Mouse (Mus musculus) Patski (cell line): ENCODE results near the gene Usp42. TPM values are rescaled to one million over a fixed set of nuclear protein-coding genes. Genes with fewer than 3 reads are reported as not detected.
A peak's percentile ranks its signal among the peaks of the same experiment; 100 is the strongest.

Experiments
- ATAC-seq: fragments of 100-300 bp; one replicate; pipeline ENCODE4 v1.8.0; 2021
- CTCF ChIA-PET: fragments of 350-600 bp; sonication (Branson Sonifier 250); formaldehyde crosslinking; loops from one replicate; lab custom pipeline; 2022; ENCODE audit warnings: inconsistent platforms; lab: Charles Lee
- POLR2A ChIA-PET: fragments of 350-600 bp; sonication (Branson Sonifier 250); formaldehyde crosslinking; loops from one replicate; lab custom pipeline; 2022; ENCODE audit warnings: antibody characterized with exemption, inconsistent platforms; lab: Charles Lee
- DNase-seq: peaks from one replicate; pipeline ENCODE4 v3.0.0-alpha.2; 2011; ENCODE audit warnings: low read depth, low spot score
- H3K27me3 ChIP-seq: fragments of 371-371 bp; one replicate; pipeline ENCODE4 v1.5.1; 2021
- CTCF ChIP-seq: fragments of 100-300 bp; IDR thresholded peaks from one replicate; pipeline ENCODE4 v1.5.1; 2021
- in situ Hi-C: fragments of 300-500 bp; cut with MboI; formaldehyde crosslinking; loops from 3 replicates; pipeline ENCODE4 v1.11.1; 2018; ENCODE audit warnings: low pct_unique_long_range_greater_than_20kb, mixed read lengths
- polyA plus RNA-seq: library from polyadenylated mRNA; unstranded; gene quantifications from one replicate; pipeline ENCODE4 v1.2.3, GENCODE M21; 2021

Usp42 gene
- polyA plus RNA-seq, 1 experiment from 2014 or later, result 16.8 TPM

- no peak for TF ChIP-seq CTCF
- POLR2A ChIA-PET, result interaction anchor here (0.9 kb wide), 1 partner anchor 144 kb away, joined by 4 read pairs; no protein-coding TSS in a partner anchor
- in situ Hi-C loops, result no loop called here
- CTCF ChIA-PET, result interaction anchor here (0.7 to 11.9 kb wide), 13 partner anchors 8 to 150 kb away, joined by 3 to 86 read pairs (median 3); partner anchors contain the start of gene Usp42
- DNase-seq, result no peak
- no peak for ATAC-seq
- no peaks in the 10 kb centered on the region for H3K27me3 ChIP-seq
These were observed 19.9 kb downstream of the Usp42 start for GRCm38 (mm10) chr5:143712011-143712800.

- TF ChIP-seq CTCF, result no peak
- CTCF ChIA-PET, result interaction anchor here (0.5 to 11.9 kb wide), 17 partner anchors 9 to 152 kb away, joined by 3 to 86 read pairs (median 3); partner anchors contain the start of gene Usp42
- ATAC-seq, result peak; percentile 47
- POLR2A ChIA-PET, result interaction anchor here (0.9 kb wide), 1 partner anchor 143 kb away, joined by 4 read pairs; no protein-coding TSS in a partner anchor
- in situ Hi-C loops, result no loop called here
- DNase-seq, result peak; percentile 24
- H3K27me3 ChIP-seq, result no peaks in the 10 kb centered on the region
These were observed 20.8 kb downstream of the Usp42 start for GRCm38 (mm10) chr5:143711326-143711725.

GRCm38 (mm10) chr5:143706822-143707200 lies 25.3 kb downstream of the Usp42 start:
- POLR2A ChIA-PET, result interaction anchor here (0.9 kb wide), 1 partner anchor 138 kb away, joined by 3 read pairs; no protein-coding TSS in a partner anchor
- H3K27me3 ChIP-seq, result no peaks in the 10 kb centered on the region
- no peak for ATAC-seq

GRCm38 (mm10) chr5:143706030-143706821 lies 25.9 kb downstream of the Usp42 start:
- in situ Hi-C loops, result no loop called here
- ChIA-PET POLR2A (interaction anchor here (0.5 to 0.9 kb wide), 2 partner anchors 137 to 276 kb away, joined by 3 read pairs; no protein-coding TSS in a partner anchor), CTCF (interaction anchor here (1.5 to 11.9 kb wide), 3 partner anchors 11 to 137 kb away, joined by 4 to 86 read pairs (median 9); no protein-coding TSS in a partner anchor)
- DNase-seq (no peak), ATAC-seq (no peak)
- H3K27me3 ChIP-seq, result no peaks in the 10 kb centered on the region
- no peak for TF ChIP-seq CTCF

More at GRCm38 (mm10) chr5:143706822-143707200, 25.3 kb downstream of the Usp42 start:
- no peak for TF ChIP-seq CTCF
- CTCF ChIA-PET, result interaction anchor here (11.9 kb wide), 1 partner anchor 137 kb away, joined by 86 read pairs; no protein-coding TSS in a partner anchor
- no peak for DNase-seq
- in situ Hi-C loops, result no loop called here

DNA sequence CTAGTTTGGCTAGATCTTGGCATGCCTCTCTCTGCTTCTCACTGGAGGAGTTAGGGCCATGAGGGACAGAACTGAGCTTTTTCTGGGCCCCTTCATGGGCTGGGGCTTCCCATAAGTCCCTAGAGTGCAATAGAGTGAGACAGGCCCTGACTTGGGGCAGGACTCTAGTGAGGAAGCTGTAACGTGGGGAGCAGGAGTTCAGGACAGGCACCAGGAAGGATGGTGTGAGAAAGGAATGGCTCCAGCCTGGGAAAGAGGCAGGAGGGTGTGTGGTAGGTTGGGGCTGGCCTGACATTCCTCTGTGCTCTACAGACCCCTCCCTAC lies 26.5 kb downstream of the Usp42 start:
- DNase-seq, result no peak
- in situ Hi-C loops, result no loop called here
- TF ChIP-seq CTCF, result no peak
- ChIA-PET CTCF (interaction anchor here (1.1 to 2.8 kb wide), 3 partner anchors 10 to 132 kb away, joined by 4 to 9 read pairs (median 4); no protein-coding TSS in a partner anchor), POLR2A (interaction anchor here (0.5 kb wide), 1 partner anchor 277 kb away, joined by 3 read pairs; no protein-coding TSS in a partner anchor)
- H3K27me3 ChIP-seq, result no peaks in the 10 kb centered on the region
- no peak for ATAC-seq

DNA sequence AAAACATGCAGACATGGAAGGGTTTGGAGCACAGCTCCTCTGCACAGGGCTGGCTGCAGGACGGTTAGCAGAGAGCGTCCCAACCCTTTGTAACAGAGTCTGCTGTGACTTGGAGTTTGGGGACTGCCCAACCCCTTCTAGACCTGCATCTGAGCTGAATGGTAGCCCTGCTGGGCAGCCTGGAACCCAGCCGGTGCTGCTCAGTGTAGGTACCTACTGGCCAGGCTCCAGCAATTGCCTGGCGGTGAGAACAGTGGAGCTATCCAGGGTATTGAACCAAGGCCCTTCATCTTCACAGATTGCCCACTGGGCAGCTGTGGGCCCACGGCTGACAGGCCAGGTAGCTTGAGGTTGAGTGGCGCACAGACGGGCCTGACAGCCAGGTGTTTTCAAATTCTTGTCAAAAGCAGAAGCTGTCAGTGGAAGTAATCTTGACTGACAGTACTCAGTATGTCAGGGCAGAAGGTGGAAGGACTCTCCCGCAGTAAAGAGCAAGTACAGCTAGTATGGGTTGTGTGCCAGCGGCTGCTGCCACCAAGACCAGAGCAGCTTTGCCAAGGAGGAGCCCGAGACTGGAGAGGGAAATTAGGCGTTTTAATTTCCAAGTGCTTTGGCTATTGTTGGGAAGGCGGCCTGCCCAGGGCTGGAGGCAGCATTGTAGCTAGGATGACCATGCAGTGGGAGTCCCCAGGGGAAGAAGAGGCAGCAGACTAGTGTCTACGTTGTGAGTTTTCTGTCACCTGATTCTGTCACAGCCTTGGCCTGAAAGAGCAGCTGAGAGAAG lies 27.0 kb downstream of the Usp42 start:
- CTCF ChIA-PET, result interaction anchor here (1.1 to 2.8 kb wide), 5 partner anchors 9 to 135 kb away, joined by 3 to 9 read pairs (median 4); no protein-coding TSS in a partner anchor
- H3K27me3 ChIP-seq, result no peaks in the 10 kb centered on the region
- no peak for TF ChIP-seq CTCF
- in situ Hi-C loops, result no loop called here
- DNase-seq, result no peak
- ATAC-seq, result no peak
- POLR2A ChIA-PET, result interaction anchor here (0.5 kb wide), 1 partner anchor 277 kb away, joined by 3 read pairs; no protein-coding TSS in a partner anchor

GRCm38 (mm10) chr5:143701074-143701473 lies 31.0 kb downstream of the Usp42 start:
- no peak for DNase-seq
- no peaks in the 10 kb centered on the region for H3K27me3 ChIP-seq
- POLR2A ChIA-PET, result no interaction called here
- CTCF ChIA-PET, result interaction anchor here (1.5 kb wide), 1 partner anchor 228 kb away, joined by 3 read pairs; no protein-coding TSS in a partner anchor
- TF ChIP-seq CTCF, result no peak
- in situ Hi-C loops, result no loop called here
- no peak for ATAC-seq

- in situ Hi-C loops, result no loop called here
- DNase-seq (no peak), ATAC-seq (no peak)
- H3K27me3 ChIP-seq, result no peaks in the 10 kb centered on the region
- ChIA-PET POLR2A (no interaction called here), CTCF (interaction anchor here (1.5 kb wide), 1 partner anchor 228 kb away, joined by 3 read pairs; no protein-coding TSS in a partner anchor)
- no peak for TF ChIP-seq CTCF
These were observed 31.8 kb downstream of the Usp42 start for GRCm38 (mm10) chr5:143700247-143700646.

DNA sequence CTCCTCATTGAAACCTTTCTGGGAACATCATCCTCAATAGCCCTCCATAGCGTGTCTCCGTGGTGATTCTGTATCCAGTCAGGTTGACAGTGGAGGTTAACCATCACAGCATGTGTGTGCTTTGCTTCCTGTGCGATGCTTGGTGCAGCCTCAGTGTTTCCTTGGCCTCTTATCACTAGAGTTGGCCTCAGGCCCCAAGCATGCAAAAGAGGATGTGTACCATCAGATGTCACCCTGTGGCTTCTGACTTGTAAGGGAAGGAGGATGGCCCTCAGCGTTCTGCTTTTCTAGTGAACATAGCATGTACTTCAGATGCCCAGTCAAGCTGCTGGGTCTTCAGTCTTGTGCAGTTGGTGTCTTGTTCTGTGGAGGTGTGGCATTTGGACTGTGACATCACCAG lies 33.6 kb downstream of the Usp42 start:
- ChIA-PET CTCF (no interaction called here), POLR2A (no interaction called here)
- in situ Hi-C loops, result loop anchor here (5.0 kb wide), 1 partner anchor 126 kb away; no protein-coding TSS in a partner anchor
- no peak for TF ChIP-seq CTCF
- H3K27me3 ChIP-seq, result no peaks in the 10 kb centered on the region
- ATAC-seq (no peak), DNase-seq (no peak)
